Mouse (Mus musculus): ENCODE measurements around the gene Cdh12. TPM values are rescaled to one million over a fixed set of nuclear protein-coding genes. Genes with fewer than 3 reads are reported as not detected.
"Not testable (repeated sequence)": the region's sequence is repeated elsewhere in the genome, so short reads cannot be mapped to it uniquely, and the experiment has no call there.

The Cdh12 gene
- total RNA-seq, 2 experiments from 2014 or later = 42.4 to 46.7 TPM

DNA sequence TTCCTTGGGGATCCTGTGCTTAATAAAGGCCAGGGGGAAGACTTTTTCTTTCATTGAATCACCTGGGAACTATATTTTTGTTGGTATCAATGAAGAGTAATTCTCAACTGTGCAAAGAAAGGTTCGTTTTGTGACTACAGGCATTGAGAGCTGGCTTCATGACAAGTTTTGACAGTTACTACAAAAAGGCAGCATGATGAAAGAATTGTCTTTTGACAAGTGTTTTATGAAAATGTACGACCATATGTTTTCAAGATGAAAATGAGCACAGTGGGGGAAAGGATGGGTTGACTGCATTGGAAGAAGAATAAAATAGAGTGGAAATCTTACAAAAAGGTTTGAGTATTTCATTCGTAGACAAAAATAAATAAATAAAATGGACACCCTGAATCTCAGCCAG, 866.4 kb downstream of the Cdh12 start:
- intact Hi-C loops (cut with DNase I) = no loop called here

DNA sequence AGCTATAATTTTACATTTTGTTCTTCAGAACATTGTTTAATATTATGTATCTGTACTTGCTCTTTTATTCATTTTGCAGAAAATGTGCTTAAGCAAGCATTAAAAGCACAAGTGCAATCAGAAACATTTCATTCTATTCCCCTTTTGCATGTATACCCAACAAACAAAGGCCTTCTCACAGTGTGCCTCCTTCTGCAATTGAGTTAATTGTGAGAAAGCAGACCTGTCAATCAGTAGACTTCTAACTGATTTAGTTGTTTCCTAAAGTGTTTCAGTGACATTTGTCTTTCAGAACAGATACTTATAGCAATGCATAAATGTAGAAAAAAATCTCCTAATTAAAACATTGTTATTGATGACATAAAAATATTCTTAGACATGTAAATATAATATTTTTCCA, 894.8 kb downstream of the Cdh12 start:
- DNase-seq (ENCODE audit: low spot score in 2 of 2) = no peak
- intact Hi-C loops (cut with DNase I) = no loop called here

More for the DNA sequence above, 866.4 kb downstream of the Cdh12 start:
- no peak for DNase-seq (ENCODE audit: low spot score in 2 of 2)

DNA sequence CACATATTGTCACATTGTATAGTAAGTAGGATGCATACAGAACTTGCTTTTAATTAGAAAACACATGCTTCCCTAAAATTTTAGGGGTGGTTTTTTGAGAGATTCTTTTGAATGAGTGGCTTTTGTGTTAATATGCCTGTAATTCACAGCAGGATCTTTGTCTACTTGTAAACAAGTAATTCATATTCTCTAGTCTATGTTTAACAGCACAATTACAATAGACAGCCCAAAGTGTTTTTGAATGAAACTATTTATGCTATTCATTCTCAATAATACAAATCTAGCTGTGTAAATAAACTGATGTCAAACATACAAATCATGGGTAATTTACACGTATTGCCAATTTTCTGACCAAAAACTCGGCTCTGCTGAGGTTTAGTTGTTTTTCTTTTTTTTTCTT, 895.3 kb downstream of the Cdh12 start:
- intact Hi-C loops (cut with DNase I) = no loop called here
- no peak for DNase-seq (ENCODE audit: low spot score in 2 of 2)

DNA sequence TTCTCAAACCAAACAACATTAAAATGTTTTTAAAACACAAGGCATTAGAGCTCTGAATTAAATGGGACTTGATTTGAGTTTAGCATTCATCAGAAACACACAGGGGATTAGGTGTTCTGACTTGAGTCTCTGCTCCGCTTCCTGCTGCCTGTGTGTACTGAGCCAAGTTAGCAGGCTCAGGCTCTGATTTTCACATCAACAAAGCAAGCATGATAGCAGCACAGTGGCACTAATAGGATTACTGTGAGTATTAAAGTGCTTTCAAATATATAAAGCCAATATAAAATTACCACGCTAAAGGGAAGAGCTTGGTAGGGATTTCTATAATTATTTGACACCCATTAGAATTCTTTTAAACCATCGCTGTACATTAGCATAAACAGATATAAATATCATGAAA, 895.7 kb downstream of the Cdh12 start:
- intact Hi-C loops (cut with DNase I) = no loop called here
- DNase-seq (ENCODE audit: low spot score in 2 of 2) = no peak

DNA sequence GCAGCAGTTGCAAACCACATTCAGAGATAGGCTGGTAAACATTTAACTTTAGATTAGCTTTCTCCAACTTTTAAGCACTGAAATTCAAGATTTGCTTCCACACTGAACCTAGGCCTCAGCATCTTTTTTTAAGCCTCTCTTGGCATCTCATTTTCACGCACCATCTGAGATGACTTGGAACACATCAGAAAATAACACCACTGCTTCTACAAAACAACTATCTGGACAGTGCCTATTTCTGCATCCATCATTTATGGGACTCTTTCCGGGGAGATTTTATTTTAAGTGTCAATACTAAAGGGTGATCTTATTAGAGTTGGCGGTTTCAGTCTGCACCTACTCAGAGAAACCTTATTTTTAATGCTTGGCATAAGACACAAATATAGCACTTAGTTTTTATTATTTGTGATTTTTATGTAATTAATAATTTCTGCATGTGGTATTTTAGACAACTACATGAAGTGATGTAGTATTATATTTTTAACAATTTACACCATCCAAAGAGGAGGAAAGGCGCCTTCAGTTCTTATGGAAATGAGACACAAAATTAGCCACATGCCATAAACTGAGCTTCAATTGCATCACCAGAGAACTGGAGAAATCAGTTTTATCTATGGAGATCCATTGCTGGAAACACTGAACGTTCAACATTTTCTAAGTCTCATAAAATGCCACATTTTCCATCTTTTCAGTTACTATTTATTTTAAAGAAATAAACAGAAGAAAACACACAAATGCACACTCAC, 906.5 kb downstream of the Cdh12 start:
- no peak for DNase-seq (ENCODE audit: low spot score in 2 of 2)
- intact Hi-C loops (cut with DNase I) = no loop called here

DNA sequence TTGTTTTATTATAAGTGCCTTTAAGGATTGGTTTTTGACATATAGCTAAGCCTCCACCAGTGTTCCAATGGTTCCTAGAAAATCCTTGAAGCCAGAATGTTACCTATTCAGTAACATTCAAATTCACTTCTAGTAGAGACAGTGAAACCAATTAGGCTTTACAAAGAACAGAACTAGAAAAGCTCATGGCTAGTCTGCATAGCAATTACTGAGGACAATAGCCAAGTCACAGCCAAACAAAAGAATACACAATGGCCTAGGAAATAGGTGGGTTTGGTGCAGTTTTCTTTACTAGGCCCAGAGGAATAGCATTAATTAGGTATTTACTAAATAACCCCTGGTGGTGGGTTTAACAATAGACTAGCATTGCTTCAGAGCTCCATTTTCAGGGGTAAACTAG, 917.3 kb downstream of the Cdh12 start:
- no peak for DNase-seq (ENCODE audit: low spot score in 2 of 2)
- intact Hi-C loops (cut with DNase I) = no loop called here

DNA sequence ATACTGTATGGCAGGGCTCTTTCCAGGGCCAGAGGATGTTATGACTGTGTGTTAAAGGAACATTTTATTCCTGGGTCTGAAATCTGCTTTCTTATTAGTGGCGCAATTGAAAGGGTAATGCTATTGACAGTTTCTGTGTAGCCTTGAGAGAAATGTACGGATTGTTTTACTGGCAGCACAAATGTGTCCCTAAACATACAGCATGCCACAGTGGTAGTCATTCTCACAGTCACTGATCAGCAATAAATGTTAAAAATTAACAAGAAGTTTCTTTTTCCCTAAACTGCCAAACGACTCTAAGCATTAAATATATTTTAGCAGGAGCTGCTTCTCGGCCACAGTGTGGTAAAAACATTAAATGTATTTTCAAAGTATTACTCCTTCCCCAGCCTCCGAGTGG, 926.4 kb downstream of the Cdh12 start:
- intact Hi-C loops (cut with DNase I) = no loop called here
- no peak for DNase-seq (ENCODE audit: low spot score in 2 of 2)

DNA sequence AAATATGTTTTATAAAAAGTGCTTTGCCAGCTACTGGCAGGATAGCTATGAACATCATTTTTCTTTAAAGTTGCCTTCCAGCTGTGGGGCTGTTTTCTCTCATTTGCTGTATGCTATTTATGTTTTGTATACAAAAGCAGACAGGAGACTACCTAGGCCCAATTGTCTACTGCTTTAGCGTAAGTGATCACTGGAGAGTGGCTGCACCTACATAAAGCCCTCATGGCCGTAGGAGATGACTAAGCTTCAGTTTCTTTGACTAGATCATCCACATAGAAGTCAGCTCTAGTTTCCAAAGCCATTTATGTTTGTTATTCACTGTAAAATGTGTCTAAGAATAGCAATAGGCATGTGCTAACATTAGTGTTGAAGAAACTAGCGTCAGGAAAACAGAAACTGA, 926.8 kb downstream of the Cdh12 start:
- intact Hi-C loops (cut with DNase I) = no loop called here
- no peak for DNase-seq (ENCODE audit: low spot score in 2 of 2)

DNA sequence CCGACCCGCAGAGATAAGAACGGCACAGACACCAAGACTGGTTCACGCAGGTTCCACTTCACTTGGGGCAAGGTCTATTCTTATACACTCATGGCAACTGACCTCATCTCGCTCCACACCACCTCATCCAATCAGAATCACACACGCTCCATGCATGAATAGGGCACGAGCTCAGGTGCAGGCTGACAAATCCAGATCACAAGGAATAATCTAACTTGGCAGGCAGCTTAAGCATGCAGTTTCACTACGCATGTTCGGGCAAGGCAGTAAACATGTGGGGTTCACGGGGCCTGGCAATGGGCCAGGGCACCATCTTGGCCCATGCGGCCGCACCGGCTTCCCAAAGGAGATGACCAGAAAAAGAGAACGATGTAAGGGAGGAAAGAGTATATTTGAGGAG, 942.4 kb downstream of the Cdh12 start:
- DNase-seq (ENCODE audit: low spot score in 2 of 2); intact Hi-C loops (cut with DNase I): not testable (repeated sequence)

DNA sequence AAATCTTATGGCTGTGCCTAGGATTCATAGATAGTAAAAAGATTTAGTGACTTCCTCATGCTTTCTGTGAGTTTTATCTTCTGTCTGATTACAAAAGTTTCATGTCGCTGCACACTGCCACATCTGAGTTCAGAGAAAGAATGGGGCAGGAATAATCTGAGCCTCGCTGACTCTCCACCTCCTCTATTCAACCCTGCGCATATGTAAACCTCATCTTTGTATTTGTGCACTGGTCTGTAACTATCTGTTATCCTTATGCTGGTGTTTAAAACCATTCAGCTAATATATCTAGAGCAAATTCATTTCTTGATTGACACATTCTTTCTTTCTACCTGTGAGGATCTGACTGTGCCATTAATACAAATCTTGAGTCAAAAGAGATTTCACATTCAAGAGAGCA, 944.0 kb downstream of the Cdh12 start:
- no peak for DNase-seq (ENCODE audit: low spot score in 2 of 2)
- intact Hi-C loops (cut with DNase I) = no loop called here

DNA sequence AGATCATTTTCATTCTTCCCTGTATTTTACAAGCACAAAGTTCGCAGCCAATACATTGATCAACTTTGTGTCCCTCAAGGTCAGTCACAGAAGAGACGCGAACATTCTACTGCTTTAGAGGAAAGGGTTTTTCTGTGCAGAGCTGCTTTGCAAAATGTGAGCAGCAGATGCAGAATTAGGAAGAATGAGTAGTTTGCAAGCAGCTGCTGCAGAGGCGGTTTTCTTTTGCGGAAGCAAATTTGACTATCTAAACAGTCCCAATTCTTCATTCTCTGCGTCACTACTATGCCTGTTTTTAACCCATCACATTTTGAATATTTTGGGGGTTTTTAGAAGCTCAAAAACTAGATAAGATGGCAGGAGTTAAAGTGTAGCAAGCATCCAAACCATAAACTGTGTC, 956.1 kb downstream of the Cdh12 start:
- peak; percentile 51 to 62 for DNase-seq (ENCODE audit: low spot score in 2 of 2)
- intact Hi-C loops (cut with DNase I) = loop anchor here (5.0 kb wide), 1 partner anchor 1933 kb away; no protein-coding TSS in a partner anchor

DNA sequence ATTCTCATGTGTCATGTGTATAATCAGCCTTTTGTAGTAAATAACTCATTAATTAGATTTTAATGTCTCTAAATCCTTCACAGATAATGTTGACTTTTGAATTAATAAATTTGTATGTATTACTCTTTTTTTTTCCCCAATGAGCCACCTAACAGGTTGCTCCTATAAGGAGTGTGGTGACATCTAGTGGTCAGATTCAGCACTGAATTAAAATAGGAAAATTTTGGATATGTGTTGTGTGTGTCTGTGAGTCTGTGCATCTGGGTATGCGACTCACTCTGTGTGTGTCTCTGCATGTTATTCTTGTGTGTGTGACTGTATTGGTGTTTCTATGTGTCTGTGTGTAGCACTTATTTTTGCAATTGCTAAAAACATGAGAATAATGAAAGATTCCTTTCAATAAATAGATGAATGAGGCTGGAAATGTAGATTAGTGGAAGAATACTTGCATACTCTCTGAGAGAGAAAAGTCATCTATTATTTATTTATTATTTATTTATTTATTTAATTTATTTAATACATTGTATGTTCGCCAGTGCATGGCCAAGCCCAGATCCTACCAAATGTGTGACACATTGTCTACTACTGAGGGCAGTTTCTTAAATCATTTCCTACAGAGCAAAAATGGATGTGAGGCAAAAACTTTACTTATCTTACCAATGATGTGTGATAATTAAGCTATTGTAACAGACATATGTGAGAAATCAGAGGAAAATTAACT, 958.4 kb downstream of the Cdh12 start:
- intact Hi-C loops (cut with DNase I) = loop anchor here (2.0 to 5.0 kb wide), 2 partner anchors 297 to 1935 kb away; no protein-coding TSS in a partner anchor
- DNase-seq (ENCODE audit: low spot score in 2 of 2) = no peak

DNA sequence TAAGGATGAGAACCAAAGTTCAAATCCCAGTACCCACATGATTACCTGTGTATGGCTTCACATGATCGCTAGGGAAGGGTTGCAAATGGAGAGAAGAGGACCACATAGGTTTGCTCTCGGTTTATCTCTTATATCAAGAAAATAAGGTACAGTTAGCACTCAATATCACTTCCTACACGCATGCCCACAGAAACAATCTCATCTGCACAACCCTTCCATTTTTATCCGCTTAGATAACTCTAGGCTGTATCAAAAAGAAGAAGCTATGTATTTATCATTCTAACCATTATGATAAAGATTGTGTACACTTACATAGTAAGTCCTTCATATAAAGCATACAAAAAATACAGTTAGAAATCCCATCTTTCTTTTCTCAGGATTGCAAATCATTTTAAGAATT, 988.3 kb downstream of the Cdh12 start:
- intact Hi-C loops (cut with DNase I) = no loop called here
- no peak for DNase-seq (ENCODE audit: low spot score in 2 of 2)

DNA sequence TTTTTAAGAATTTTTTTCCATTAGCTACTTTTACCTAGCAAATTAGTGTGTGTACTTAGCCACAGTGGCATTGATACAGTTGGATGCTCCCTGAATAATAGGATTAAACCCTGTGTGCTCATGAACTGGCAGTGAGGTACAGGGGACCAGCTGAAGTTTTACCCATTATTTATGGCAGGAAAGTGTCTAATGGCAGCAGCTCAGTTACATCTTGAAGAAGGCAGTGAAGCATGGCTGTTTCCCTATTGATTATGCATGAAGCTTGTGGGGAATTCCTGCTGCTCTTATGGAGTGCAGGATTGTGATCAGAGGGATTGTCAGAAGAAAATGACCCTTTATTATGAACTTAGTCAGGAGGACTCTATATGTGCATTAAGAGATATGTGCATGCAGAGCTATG, 988.9 kb downstream of the Cdh12 start:
- intact Hi-C loops (cut with DNase I) = no loop called here
- DNase-seq (ENCODE audit: low spot score in 2 of 2) = no peak

DNA sequence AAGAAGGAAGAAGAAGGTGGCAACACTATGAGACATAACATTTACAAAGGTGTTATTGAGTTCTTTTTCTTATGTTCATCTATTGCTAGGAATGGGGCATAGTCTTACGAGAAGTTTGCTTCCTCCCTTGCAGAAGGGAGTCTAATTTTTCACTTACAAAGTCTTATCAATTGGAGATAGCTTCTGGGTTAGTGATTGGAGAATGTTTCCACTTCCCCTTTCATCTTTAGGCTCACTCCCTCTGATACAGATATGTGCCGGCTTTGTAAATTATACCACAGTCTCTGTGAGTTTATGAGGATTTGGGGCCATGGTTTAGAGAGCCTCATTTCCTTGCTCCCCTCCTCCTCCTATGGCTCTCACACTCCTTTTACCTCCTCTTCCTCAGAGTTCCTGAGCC, 1009.0 kb downstream of the Cdh12 start:
- no peak for DNase-seq (ENCODE audit: low spot score in 2 of 2)

DNA sequence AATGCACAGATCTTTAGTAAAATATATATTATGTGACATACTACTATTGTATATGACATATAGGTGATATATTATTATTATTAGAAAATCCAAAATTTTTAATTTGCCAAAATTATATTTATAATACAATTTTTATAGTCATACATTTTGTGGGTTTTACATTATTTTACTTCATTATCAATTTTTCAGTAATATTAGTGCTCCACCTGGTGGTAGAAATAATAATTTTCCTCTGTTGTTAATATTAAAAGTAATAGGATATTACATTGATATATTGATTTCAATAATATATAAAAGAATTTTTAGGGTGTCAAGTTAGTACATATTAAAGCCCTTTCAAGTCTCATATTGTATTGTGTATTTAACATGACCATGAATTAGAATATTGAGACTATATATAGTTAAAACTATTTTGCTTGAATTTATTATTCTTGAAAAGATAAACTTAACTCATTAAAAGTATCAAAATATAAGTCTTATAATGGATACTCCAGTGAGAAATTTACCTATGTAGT, 1070.3 kb downstream of the Cdh12 start:
- no peak for DNase-seq (ENCODE audit: low spot score in 2 of 2)
- intact Hi-C loops (cut with DNase I) = no loop called here

More for the DNA sequence above, 1009.0 kb downstream of the Cdh12 start:
- intact Hi-C loops (cut with DNase I) = no loop called here

DNA sequence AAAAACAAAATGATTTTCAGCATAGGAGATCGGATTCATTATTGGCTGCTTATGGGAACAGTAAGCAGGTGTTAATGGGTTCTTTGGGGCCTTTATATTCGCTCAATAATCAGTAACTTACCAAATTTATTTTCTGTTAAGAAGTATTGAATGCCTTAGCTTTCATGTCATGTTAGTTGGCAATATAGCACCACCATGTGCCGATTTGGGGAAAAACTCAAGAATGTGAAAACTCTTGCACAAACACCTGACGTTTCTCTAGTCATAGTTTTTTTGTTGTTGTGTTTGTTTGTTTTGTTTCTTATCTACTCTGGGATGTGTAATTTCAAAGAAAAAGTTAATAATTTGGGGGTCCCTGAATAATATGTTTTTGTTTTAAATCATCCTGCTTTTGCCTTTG, 1081.7 kb downstream of the Cdh12 start:
- intact Hi-C loops (cut with DNase I) = no loop called here
- DNase-seq (ENCODE audit: low spot score in 2 of 2) = no peak

DNA sequence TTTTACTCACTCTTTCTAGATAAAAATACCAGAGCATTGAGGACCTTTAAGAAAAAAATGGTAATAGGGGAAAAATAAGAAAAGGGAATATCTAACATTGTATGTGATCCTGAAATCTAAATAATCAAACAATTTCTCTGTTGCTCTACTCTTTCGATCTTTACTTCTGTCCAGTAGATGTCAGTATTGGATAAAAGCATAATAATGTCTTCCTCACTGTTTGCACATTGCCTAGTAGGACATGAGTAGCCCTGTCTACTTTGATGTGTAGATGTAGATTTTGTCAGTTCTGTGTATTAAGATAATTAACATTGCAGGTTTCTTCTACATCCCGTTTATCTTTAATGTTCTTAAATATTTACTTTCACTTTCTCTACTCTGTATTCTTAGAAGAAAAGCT, 1087.8 kb downstream of the Cdh12 start:
- intact Hi-C loops (cut with DNase I) = no loop called here
- no peak for DNase-seq (ENCODE audit: low spot score in 2 of 2)

DNA sequence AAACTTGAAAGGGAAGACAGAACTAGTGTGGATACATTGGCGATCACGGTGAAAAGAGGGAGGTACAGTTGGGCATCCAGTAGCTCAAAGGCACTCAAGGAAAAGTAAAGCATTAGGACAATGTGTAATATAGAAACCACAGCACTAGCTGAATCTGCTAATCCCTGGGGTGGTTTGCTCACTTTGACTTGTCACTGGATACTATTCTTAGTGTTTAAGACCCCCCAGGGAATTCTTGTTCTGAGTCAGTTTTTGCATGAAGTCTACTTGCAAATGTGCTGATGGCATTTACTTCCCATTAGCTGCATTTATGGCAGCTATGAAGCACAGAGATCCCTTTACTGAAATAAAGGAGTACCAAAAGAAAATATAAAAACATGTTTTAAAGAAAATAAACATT, 1095.7 kb downstream of the Cdh12 start:
- intact Hi-C loops (cut with DNase I) = no loop called here
- DNase-seq (ENCODE audit: low spot score in 2 of 2) = no peak

DNA sequence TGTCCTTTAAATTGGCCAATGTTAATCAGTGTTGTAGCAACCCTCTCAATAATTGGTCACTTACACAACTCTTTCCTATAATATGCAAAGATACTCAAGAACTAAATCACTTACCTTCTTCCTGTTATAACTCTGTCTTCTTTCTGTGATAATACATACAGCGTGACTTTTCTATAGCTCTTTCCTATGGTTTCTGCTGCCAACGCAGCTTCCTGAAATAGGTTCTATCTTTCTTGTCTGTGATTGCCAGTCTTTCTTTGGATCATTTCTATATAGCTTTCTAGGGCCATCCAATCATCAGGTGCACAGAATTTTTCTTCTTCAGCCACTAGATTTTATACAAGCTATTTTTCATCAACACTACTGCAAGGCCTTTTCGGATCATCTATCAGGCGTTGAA, 1106.9 kb downstream of the Cdh12 start:
- no peak for DNase-seq (ENCODE audit: low spot score in 2 of 2)
- intact Hi-C loops (cut with DNase I) = no loop called here
